Mouse (Mus musculus) embryonic facial prominence, embryonic 12.5 days (tissue): ENCODE measurements around the gene Pgf. TPM values are rescaled to one million over a fixed set of nuclear protein-coding genes. Genes with fewer than 3 reads are reported as not detected.
A peak's percentile ranks its signal among the peaks of the same experiment; 100 is the strongest.

ENCODE experiments used
- ATAC-seq: fragments of 200-750 bp; cut with Nextera tagmentation; 2 replicates; pipeline ENCODE4 v1.8.0; 2017; ENCODE audit not compliant: insufficient number of reproducible peaks, insufficient read depth, low FRiP score, low TSS enrichment
- H3K27ac ChIP-seq: fragments of 300-500 bp; sonication (generic); 2 replicates; pipeline ENCODE4 v1.5.1; 2016; ENCODE audit warnings: mild to moderate bottlenecking
- H3K27me3 ChIP-seq: fragments of 300-500 bp; sonication (generic); 2 replicates; pipeline ENCODE4 v1.6.1; 2016; ENCODE audit warnings: mild to moderate bottlenecking, moderate library complexity
- H3K36me3 ChIP-seq: fragments of 300-500 bp; sonication (generic); 2 replicates; pipeline ENCODE4 v1.6.1; 2016; ENCODE audit warnings: mild to moderate bottlenecking
- H3K4me1 ChIP-seq: fragments of 300-500 bp; sonication (generic); 2 replicates; pipeline ENCODE4 v1.6.1; 2016
- H3K4me2 ChIP-seq: fragments of 300-500 bp; sonication (generic); replicated peaks from 2 replicates; pipeline ENCODE4 v1.6.1; 2016; ENCODE audit warnings: mild to moderate bottlenecking, moderate library complexity
- H3K4me3 ChIP-seq: fragments of 300-500 bp; sonication (generic); 2 replicates; pipeline ENCODE4 v1.5.1; 2016; ENCODE audit warnings: mild to moderate bottlenecking
- H3K9ac ChIP-seq: fragments of 300-500 bp; sonication (generic); 2 replicates; pipeline ENCODE4 v1.6.1; 2016; ENCODE audit warnings: mild to moderate bottlenecking, moderate library complexity
- H3K9me3 ChIP-seq: fragments of 300-500 bp; sonication (generic); 2 replicates; pipeline ENCODE4 v1.6.1; 2016; ENCODE audit warnings: mild to moderate bottlenecking, moderate library complexity
- WGBS: fragments of 180-500 bp; shearing (Covaris S2); methylation state at CpG from one replicate; pipeline ENCODE4 v1.1.7; 2016; 5-methylcytosine and 5-hydroxymethylcytosine counted together
- polyA plus RNA-seq: library from polyadenylated mRNA; unstranded; fragments of >200 nt; fragmentation: Nextera tagmentation; extraction: Ambion mirVana; gene quantifications from 2 replicates; pipeline ENCODE4 v1.2.1, GENCODE M21; 2016

The Pgf gene
- 15.4 and 19.1 TPM in 2 replicates for polyA plus RNA-seq

DNA sequence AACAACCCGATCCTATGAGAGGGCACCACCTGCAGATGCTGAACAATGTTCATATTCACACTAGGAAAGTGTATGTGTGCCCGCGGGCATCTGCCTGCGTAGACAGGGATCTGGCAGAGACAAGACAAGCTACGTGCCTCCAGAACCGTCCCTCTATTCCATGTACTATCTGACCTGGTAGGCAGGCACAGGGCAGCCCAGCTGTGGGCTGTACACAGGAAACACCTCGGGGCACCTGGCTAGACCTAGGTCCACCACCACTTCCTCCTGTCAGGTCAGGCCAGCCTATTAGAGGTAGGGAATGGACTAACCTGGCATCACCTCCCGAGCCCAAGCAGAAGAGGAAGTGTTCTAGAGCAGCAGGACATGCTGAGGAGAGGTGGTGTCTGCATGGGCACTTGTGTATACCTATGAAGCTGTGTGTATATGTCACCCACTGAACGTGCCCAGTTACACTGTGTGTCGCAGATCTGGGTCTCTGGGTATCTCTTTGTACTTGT, at the start of gene Pgf:
TSS of gene Pgf (minus strand) at position 51 of the 500 bp plus-strand sequence.
- peak within 1 kb of the TSS; percentile 51; the same call in 1 of the 2 replicates for H3K27ac ChIP-seq

DNA sequence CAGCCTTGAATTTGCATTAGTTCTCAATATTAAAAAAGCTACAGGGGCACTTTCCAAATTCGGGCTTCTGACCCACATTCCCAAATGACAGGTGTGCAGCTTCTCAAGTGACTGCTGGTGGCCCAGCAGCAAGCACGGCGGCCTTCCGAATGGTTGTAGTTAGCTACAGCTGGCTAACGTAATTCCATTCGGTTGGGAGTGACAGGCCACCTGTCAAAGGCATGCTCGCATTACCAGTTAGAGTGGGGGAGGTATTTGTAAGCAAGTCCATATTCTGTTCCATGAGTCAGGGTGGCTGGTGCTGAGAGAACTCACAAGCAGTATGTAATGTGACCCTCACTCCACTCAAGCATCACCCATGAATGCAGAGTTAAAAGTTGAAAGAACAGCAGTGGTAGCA, 49.6 kb upstream of the Pgf start:
- WGBS, result 26% methylated on average over 7 of the region's 7 CpGs
- H3K9ac ChIP-seq, result no peak overlapping the region
- H3K9me3 ChIP-seq, result no peaks in the 10 kb centered on the region
- H3K4me1 ChIP-seq, result peaks cover 28% of the 10 kb centered on the region
- peaks cover 47% of the 10 kb centered on the region for H3K36me3 ChIP-seq
- peak overlapping the region; percentile 64; the same call in 1 of the 2 replicates for H3K27ac ChIP-seq
- H3K27me3 ChIP-seq, result no peaks in the 10 kb centered on the region
- ATAC-seq, result peak; percentile 75; the same call in 1 of the 2 replicates
- H3K4me3 ChIP-seq, result no peak overlapping the region
- no peak overlapping the region for H3K4me2 ChIP-seq

More for the DNA sequence above, at the start of gene Pgf:
- no peaks in the 10 kb centered on the region for H3K36me3 ChIP-seq
- peaks cover 33% of the 10 kb centered on the region for H3K27me3 ChIP-seq
- H3K4me1 ChIP-seq, result peaks cover 55% of the 10 kb centered on the region
- peak within 1 kb of the TSS; percentile 53 for H3K9ac ChIP-seq
- H3K9me3 ChIP-seq, result no peaks in the 10 kb centered on the region
- H3K4me3 ChIP-seq, result peak within 1 kb of the TSS; percentile 37
- H3K4me2 ChIP-seq, result peak within 1 kb of the TSS; percentile 58
- ATAC-seq, result no peak
- 70% methylated on average over 10 of the region's 10 CpGs for WGBS

DNA sequence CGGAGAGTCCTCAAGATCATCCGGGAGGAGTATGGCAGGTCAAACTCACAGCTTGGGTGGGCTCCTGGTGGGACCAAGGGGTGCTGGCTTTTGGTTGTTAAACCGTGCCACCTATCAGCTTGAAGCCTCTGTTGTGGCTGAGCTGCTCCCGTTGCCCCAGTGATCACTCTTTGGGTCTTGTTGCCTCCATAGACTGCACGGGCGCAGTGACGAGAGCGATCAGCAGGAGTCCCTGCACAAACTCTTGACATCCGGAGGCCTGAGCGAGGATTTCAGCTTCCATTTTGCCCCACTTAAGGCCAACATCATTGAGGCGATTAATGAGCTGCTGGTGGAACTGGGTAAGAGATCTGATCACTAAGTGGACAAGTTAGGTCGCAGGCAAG, 42.3 kb upstream of the Pgf start:
- 3% methylated on average over 12 of the region's 12 CpGs for WGBS
- H3K4me3 ChIP-seq, result peak overlapping the region; percentile 81
- peaks cover 41% of the 10 kb centered on the region for H3K36me3 ChIP-seq
- peak overlapping the region; percentile 75 for H3K9ac ChIP-seq
- ATAC-seq, result no peak
- H3K27me3 ChIP-seq, result no peaks in the 10 kb centered on the region
- peak overlapping the region; percentile 64; the same call in 1 of the 2 replicates for H3K27ac ChIP-seq
- H3K4me1 ChIP-seq, result peaks cover 20% of the 10 kb centered on the region
- peak overlapping the region; percentile 90 for H3K4me2 ChIP-seq
- H3K9me3 ChIP-seq, result no peaks in the 10 kb centered on the region

DNA sequence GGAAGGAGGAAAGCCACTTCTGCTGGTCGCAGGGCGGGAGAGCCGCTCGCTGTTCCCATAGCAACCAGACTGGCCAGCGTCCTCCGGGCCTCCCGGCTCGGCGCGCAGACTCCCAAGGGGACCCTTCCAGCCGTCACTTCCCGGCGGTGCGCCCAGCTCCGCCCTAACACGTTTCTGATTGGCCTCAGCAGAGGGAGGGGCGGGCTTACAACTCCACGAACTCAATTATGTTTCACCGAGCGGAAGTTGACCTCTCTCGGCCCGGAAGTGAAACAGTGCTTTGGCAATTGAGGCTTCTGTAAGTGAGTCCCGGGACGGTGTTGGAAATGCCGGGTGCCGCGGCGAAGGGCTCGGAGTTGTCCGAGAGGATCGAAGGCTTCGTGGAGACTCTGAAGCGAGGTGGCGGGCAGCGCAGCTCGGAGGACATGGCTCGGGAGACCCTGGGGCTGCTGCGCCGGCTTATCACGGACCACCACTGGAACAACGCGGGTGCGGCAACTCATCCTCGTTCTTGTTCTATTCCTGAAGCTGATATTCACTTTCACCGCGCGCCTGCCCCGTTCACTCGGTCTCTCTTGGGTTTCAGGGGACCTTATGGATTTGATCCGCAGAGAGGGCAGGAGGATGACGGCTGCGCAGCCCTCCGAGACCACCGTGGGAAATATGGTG, 41.8 kb upstream of the Pgf start, which contains the start of gene Eif2b2:
TSS of gene Eif2b2 (plus strand) at position 246 of the 669 bp plus-strand sequence.
- Histone ChIP-seq H3K9me3 (no peaks in the 10 kb centered on the region), H3K27ac (peak within 1 kb of the TSS; percentile 64), H3K36me3 (peaks cover 36% of the 10 kb centered on the region), H3K27me3 (no peaks in the 10 kb centered on the region), H3K4me3 (peak within 1 kb of the TSS; percentile 81), H3K9ac (peak within 1 kb of the TSS; percentile 75), H3K4me1 (peaks cover 20% of the 10 kb centered on the region), H3K4me2 (peak within 1 kb of the TSS; percentile 90)
- ATAC-seq, result peak; percentile 98
- under 1% methylated on average over 53 of the region's 54 CpGs for WGBS

DNA sequence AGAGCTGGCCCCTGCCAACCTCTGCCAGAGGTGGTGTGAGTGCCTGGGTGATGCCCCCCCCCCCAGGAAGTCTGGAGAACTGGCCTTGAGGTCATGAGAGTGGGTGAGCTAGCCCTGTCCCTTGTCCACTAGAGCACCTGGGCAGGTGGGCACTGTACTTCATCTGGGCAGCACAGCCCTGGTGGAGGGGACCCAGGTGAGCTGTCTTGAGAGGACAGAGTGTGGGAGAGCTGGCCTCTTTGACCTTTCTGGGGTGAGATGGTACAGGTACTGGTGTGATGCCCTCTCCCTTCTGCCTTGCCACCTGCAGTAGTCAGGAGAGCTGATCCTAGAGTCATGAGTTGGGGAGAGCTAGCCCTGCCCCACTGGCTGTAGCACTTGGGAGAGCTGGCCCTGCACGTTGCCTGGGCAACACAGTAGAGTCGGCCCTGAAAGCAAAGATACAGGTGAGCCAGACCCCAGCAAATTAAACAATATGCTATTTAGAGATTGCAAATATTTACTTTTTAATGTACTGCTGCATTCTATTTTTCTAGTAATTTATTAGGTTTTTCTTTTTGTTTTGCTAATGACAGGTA, 40.2 kb upstream of the Pgf start:
- no peaks in the 10 kb centered on the region for H3K27me3 ChIP-seq
- no peak overlapping the region for H3K9ac ChIP-seq
- no peak overlapping the region for H3K27ac ChIP-seq
- H3K36me3 ChIP-seq, result peaks cover 21% of the 10 kb centered on the region
- H3K4me3 ChIP-seq, result no peak overlapping the region
- ATAC-seq, result no peak; the same call in 1 of the 2 replicates
- 72% methylated on average over 2 of the region's 2 CpGs for WGBS
- H3K9me3 ChIP-seq, result no peaks in the 10 kb centered on the region
- peaks cover 20% of the 10 kb centered on the region for H3K4me1 ChIP-seq
- no peak overlapping the region for H3K4me2 ChIP-seq

DNA sequence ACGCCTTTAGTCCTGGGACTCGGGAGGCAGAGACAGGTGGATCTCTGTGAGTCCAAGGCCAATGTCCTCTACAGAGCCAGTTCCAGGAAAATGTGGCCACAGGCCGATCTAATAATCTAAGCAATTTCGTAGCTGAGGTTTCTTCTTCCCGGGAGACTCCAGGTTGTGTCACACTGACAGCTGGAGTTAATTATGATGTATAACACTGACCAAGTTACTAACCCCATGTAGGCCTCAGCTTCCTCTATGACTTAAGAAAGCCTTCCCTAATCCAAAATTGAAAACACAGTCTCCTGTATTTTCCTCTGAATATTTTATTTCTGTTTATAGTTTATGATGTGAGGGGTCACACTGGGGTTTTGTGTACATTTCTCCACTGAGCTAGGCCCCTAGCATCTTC, 37.4 kb upstream of the Pgf start:
- Histone ChIP-seq H3K4me1 (peaks cover 5% of the 10 kb centered on the region), H3K9ac (no peak overlapping the region), H3K4me3 (no peak overlapping the region), H3K9me3 (no peaks in the 10 kb centered on the region), H3K27me3 (no peaks in the 10 kb centered on the region), H3K27ac (no peak overlapping the region), H3K4me2 (no peak overlapping the region), H3K36me3 (no peaks in the 10 kb centered on the region)
- 37% methylated on average over 5 of the region's 5 CpGs for WGBS
- ATAC-seq, result no peak

- no peaks in the 10 kb centered on the region for H3K27me3 ChIP-seq
- no peak overlapping the region for H3K27ac ChIP-seq
- ATAC-seq, result no peak
- H3K4me2 ChIP-seq, result no peak overlapping the region
- 44% methylated on average over 7 of the region's 7 CpGs for WGBS
- peaks cover 5% of the 10 kb centered on the region for H3K4me1 ChIP-seq
- H3K9me3 ChIP-seq, result no peaks in the 10 kb centered on the region
- no peak overlapping the region for H3K9ac ChIP-seq
- no peak overlapping the region for H3K4me3 ChIP-seq
- H3K36me3 ChIP-seq, result no peaks in the 10 kb centered on the region
Measured at GRCm38 (mm10) chr12:85208687-85209199, 31.2 kb upstream of the Pgf start.

DNA sequence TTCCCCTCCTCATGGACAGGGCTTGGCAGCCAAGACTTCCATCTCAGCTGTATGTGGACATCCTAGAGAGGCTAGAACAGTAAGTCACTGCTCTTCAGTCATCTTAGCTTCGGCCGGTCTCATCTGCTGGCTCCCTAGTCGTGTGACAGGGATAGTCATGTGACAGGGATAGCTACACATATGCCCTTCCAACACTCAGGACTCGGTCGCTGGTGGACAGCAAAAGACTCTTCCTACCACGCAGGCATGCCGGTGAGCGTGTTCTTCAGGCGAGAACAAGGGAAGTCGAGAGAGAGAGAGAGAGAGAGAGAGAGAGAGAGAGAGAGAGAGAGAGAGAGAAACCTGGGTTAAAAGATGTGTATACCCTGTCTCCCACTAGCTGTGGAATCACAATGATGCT, 27.8 kb upstream of the Pgf start:
- Histone ChIP-seq H3K9me3 (no peaks in the 10 kb centered on the region), H3K4me3 (no peak overlapping the region), H3K9ac (no peak overlapping the region), H3K4me1 (peaks cover 25% of the 10 kb centered on the region), H3K4me2 (no peak overlapping the region), H3K27ac (no peak overlapping the region), H3K36me3 (no peaks in the 10 kb centered on the region), H3K27me3 (0 out of 2 replicates have a peak, but pooled peaks cover 1% of the 10 kb centered on the region)
- WGBS, result 86% methylated on average over 10 of the region's 10 CpGs
- no peak for ATAC-seq

DNA sequence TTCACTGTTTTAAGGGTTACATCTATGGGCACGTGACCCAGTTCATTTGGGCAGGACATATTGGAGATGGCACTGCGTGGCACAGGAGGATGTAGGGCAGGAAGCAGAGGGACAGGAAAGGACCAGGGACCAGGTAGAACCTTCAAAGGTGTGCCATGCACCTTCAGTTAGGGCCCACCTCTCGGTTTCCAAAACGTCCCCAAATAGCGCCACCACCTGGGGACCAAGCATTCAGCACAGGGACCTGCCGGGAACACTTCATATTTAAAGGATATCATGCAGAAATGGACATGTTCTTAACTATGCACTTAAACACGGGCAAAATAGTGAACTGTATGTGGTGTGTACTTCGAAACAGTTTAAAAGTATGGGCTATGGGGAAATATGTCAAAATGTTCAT, 26.5 kb upstream of the Pgf start:
- H3K4me1 ChIP-seq, result peaks cover 30% of the 10 kb centered on the region
- H3K9me3 ChIP-seq, result no peaks in the 10 kb centered on the region
- peaks cover 13% of the 10 kb centered on the region for H3K27me3 ChIP-seq
- H3K36me3 ChIP-seq, result no peaks in the 10 kb centered on the region
- no peak overlapping the region for H3K27ac ChIP-seq
- no peak for ATAC-seq
- no peak overlapping the region for H3K4me3 ChIP-seq
- 61% methylated on average over 8 of the region's 8 CpGs for WGBS
- no peak overlapping the region for H3K4me2 ChIP-seq
- H3K9ac ChIP-seq, result no peak overlapping the region

DNA sequence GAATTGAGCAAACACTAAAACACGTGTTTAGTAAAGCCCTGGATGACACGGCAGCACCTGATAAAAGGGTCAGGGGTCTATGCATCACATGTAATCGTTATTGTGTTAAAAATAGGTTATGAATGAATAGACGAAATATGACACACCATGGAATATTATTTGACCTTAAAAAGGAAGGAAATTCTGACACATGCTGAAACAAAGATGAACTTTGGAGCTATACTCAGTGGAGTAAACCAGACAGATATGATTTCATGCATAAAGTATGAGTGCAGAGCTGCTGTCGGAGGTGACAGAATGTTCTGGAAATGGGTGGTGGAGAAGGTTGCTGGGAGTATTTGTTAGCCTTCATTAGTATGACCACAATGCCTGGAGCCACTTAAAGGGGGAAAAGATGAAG, 26.1 kb upstream of the Pgf start:
- no peak for ATAC-seq
- WGBS, result 83% methylated on average over 5 of the region's 5 CpGs
- Histone ChIP-seq H3K4me2 (no peak overlapping the region), H3K36me3 (no peaks in the 10 kb centered on the region), H3K27ac (no peak overlapping the region), H3K9ac (no peak overlapping the region), H3K9me3 (no peaks in the 10 kb centered on the region), H3K4me1 (peaks cover 30% of the 10 kb centered on the region), H3K27me3 (peaks cover 16% of the 10 kb centered on the region), H3K4me3 (no peak overlapping the region)

DNA sequence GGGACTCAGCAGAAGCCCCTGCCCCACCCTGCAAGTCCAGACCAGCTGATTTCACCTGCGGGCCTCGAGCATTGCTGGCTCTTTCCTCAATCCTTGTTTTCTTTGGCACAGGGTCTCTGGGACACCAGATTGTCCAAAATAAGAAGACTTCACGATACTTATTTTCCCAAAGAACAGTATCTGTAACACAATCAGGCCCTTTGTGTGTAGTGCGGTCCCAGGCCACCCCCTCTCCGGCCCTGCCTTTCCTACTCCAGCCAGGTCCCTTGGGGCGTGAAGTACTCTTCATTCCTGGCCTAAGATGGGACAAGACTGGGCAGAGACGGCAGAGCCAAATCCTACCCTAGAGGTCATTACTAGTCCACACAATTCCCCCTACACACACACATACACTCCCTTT, 24.6 kb upstream of the Pgf start:
- Histone ChIP-seq H3K4me1 (peaks cover 45% of the 10 kb centered on the region), H3K36me3 (no peaks in the 10 kb centered on the region), H3K4me2 (no peak overlapping the region), H3K27ac (0 out of 2 replicates have a peak overlapping the region, but pooled peaks have one; percentile 77), H3K9ac (no peak overlapping the region), H3K4me3 (no peak overlapping the region), H3K27me3 (peaks cover 16% of the 10 kb centered on the region), H3K9me3 (no peaks in the 10 kb centered on the region)
- 62% methylated on average over 7 of the region's 7 CpGs for WGBS
- no peak for ATAC-seq

- Histone ChIP-seq H3K4me1 (peaks cover 49% of the 10 kb centered on the region), H3K36me3 (no peaks in the 10 kb centered on the region), H3K27ac (peak overlapping the region; percentile 77), H3K9me3 (no peaks in the 10 kb centered on the region), H3K27me3 (peaks cover 16% of the 10 kb centered on the region), H3K9ac (no peak overlapping the region), H3K4me2 (no peak overlapping the region; the same call in 1 of the 2 replicates), H3K4me3 (no peak overlapping the region)
- ATAC-seq, result no peak
- 61% methylated on average over 2 of the region's 2 CpGs for WGBS
Measured at GRCm38 (mm10) chr12:85201830-85202147, 24.2 kb upstream of the Pgf start.
